Mouse (Mus musculus): ENCODE results near the gene Trarg1.
A peak's percentile ranks its signal among the peaks of the same experiment; 100 is the strongest.
"Not testable (repeated sequence)": the region's sequence is repeated elsewhere in the genome, so short reads cannot be mapped to it uniquely, and the experiment has no call there.

Trarg1 gene

GRCm38 (mm10) chr11:76679508-76679907, at the start of gene Trarg1:
Trarg1 (plus strand) TSS chr11:76679808.
- DNase-seq = not testable (repeated sequence)

GRCm38 (mm10) chr11:76630023-76630422, 49.6 kb upstream of the Trarg1 start:
- DNase-seq = no peak

GRCm38 (mm10) chr11:76630487-76630886, 49.1 kb upstream of the Trarg1 start:
- DNase-seq = no peak

GRCm38 (mm10) chr11:76639269-76639985, 40.2 kb upstream of the Trarg1 start:
- DNase-seq = peak; percentile 76 to 78

- DNase-seq = no peak
These were observed 39.4 kb upstream of the Trarg1 start for GRCm38 (mm10) chr11:76640231-76640630.

- DNase-seq = no peak
These were observed 35.4 kb upstream of the Trarg1 start for GRCm38 (mm10) chr11:76644257-76644656.

- DNase-seq = peak in 1 of 2 experiments; percentile 22
These were observed 34.6 kb upstream of the Trarg1 start for GRCm38 (mm10) chr11:76645036-76645435.

GRCm38 (mm10) chr11:76645955-76646354, 33.7 kb upstream of the Trarg1 start:
- peak; percentile 99 for DNase-seq

GRCm38 (mm10) chr11:76647062-76647461, 32.5 kb upstream of the Trarg1 start:
- peak; percentile 84 to 86 for DNase-seq

- peak; percentile 81 to 85 for DNase-seq
These were observed 32.1 kb upstream of the Trarg1 start for GRCm38 (mm10) chr11:76647500-76647899.

GRCm38 (mm10) chr11:76650862-76651560, 28.6 kb upstream of the Trarg1 start:
- DNase-seq = no peak

- no peak for DNase-seq
These were observed 26.7 kb upstream of the Trarg1 start for GRCm38 (mm10) chr11:76652838-76653334.

- peak; percentile 78 to 80 for DNase-seq
These were observed 24.5 kb upstream of the Trarg1 start for GRCm38 (mm10) chr11:76655106-76655505.

- no peak for DNase-seq
These were observed 22.1 kb upstream of the Trarg1 start for GRCm38 (mm10) chr11:76657450-76657970.

GRCm38 (mm10) chr11:76659138-76659930, 20.3 kb upstream of the Trarg1 start:
- DNase-seq = no peak

- no peak for DNase-seq
These were observed 17.7 kb upstream of the Trarg1 start for GRCm38 (mm10) chr11:76661790-76662468.

GRCm38 (mm10) chr11:76666002-76666649, 13.5 kb upstream of the Trarg1 start:
- peak; percentile 59 to 61 for DNase-seq

- DNase-seq = no peak
These were observed 11.8 kb upstream of the Trarg1 start for GRCm38 (mm10) chr11:76667807-76668206.

GRCm38 (mm10) chr11:76671871-76672475, 7.6 kb upstream of the Trarg1 start, which contains the start of gene Bhlha9:
Bhlha9 (plus strand) TSS chr11:76672470.
- peak; percentile 87 to 89 for DNase-seq

- peak; percentile 79 to 82 for DNase-seq
These were observed 6.8 kb upstream of the Trarg1 start for GRCm38 (mm10) chr11:76672561-76673384.

Measured in cerebellum, postnatal 14 days (tissue).